Mouse (Mus musculus) neural tube, embryonic 13.5 days (tissue): Measurements from ENCODE around the gene Gm49368. TPM values are rescaled to one million over a fixed set of nuclear protein-coding genes. Genes with fewer than 3 reads are reported as not detected.
"Not testable (repeated sequence)": the region's sequence is repeated elsewhere in the genome, so short reads cannot be mapped to it uniquely, and the experiment has no call there.

Source experiments
- ATAC-seq: fragments of 200-750 bp; cut with Nextera tagmentation; 2 replicates; pipeline ENCODE4 v1.8.0; 2017; ENCODE audit warnings: low read depth, mild to moderate bottlenecking, moderate TSS enrichment, moderate library complexity
- H3K27ac ChIP-seq: fragments of 300-500 bp; sonication (generic); replicated peaks from 2 replicates; pipeline ENCODE4 v1.5.1; 2015; ENCODE audit warnings: moderate library complexity, mild to moderate bottlenecking, inconsistent platforms
- H3K27me3 ChIP-seq: fragments of 300-500 bp; sonication (generic); 2 replicates; pipeline ENCODE4 v1.6.1; 2015; ENCODE audit warnings: mild to moderate bottlenecking, inconsistent platforms
- H3K36me3 ChIP-seq: fragments of 300-500 bp; sonication (generic); 2 replicates; pipeline ENCODE4 v1.6.1; 2015; ENCODE audit warnings: mild to moderate bottlenecking, inconsistent platforms
- H3K4me1 ChIP-seq: fragments of 300-500 bp; sonication (generic); replicated peaks from 2 replicates; pipeline ENCODE4 v1.6.1; 2015; ENCODE audit warnings: inconsistent platforms
- H3K4me2 ChIP-seq: fragments of 300-500 bp; sonication (generic); 2 replicates; pipeline ENCODE4 v1.6.1; 2015; ENCODE audit warnings: inconsistent platforms, mild to moderate bottlenecking, moderate library complexity
- H3K4me3 ChIP-seq: fragments of 300-500 bp; sonication (generic); 2 replicates; pipeline ENCODE4 v1.5.1; 2015; ENCODE audit warnings: mild to moderate bottlenecking, inconsistent platforms
- H3K9ac ChIP-seq: fragments of 300-500 bp; sonication (generic); 2 replicates; pipeline ENCODE4 v1.6.1; 2015; ENCODE audit warnings: moderate library complexity, mild to moderate bottlenecking, inconsistent platforms
- H3K9me3 ChIP-seq: fragments of 300-500 bp; sonication (generic); 2 replicates; pipeline ENCODE4 v1.6.1; 2016; ENCODE audit warnings: inconsistent platforms
- WGBS: fragments of 180-500 bp; shearing (Covaris S2); methylation state at CpG from one replicate; pipeline ENCODE4 v1.1.7; 2015; 5-methylcytosine and 5-hydroxymethylcytosine counted together
- polyA plus RNA-seq: library from polyadenylated mRNA; unstranded; fragments of >200 nt; fragmentation: Nextera tagmentation; extraction: Ambion mirVana; gene quantifications from 2 replicates; pipeline ENCODE4 v1.2.1, GENCODE M21; 2015

Gm49368 gene
- polyA plus RNA-seq, 1 experiment from 2014 or later: not detected

GRCm38 (mm10) chr7:128150970-128151369 lies 88.5 kb downstream of the Gm49368 start:
- Histone ChIP-seq H3K4me1 (no peaks in the 10 kb centered on the region), H3K9me3 (no peaks in the 10 kb centered on the region), H3K36me3 (no peaks in the 10 kb centered on the region), H3K27me3 (no peaks in the 10 kb centered on the region), H3K9ac (no peak overlapping the region), H3K4me3 (no peak overlapping the region), H3K4me2 (no peak overlapping the region), H3K27ac (no peak overlapping the region)
- no peak for ATAC-seq
- WGBS: 54% methylated on average over 8 of the region's 8 CpGs

- Histone ChIP-seq H3K27ac (no peak within 1 kb of the TSS), H3K9ac (no peak within 1 kb of the TSS), H3K4me2 (no peak within 1 kb of the TSS), H3K36me3 (no peaks in the 10 kb centered on the region), H3K4me1 (no peaks in the 10 kb centered on the region), H3K27me3 (no peaks in the 10 kb centered on the region), H3K9me3 (no peaks in the 10 kb centered on the region), H3K4me3 (no peak within 1 kb of the TSS)
- no peak for ATAC-seq
- 94% methylated on average over 21 of the region's 21 CpGs for WGBS
Measured at GRCm38 (mm10) chr7:128154076-128154475, 91.6 kb downstream of the Gm49368 start, which contains the start of gene Itgad. Gene Itgad (plus strand): TSS chr7:128154376.

- no peaks in the 10 kb centered on the region for H3K36me3 ChIP-seq
- 76% methylated on average over 10 of the region's 10 CpGs for WGBS
- H3K27ac ChIP-seq: no peak overlapping the region
- ATAC-seq: no peak
- H3K4me1 ChIP-seq: no peaks in the 10 kb centered on the region
- H3K9ac ChIP-seq: no peak overlapping the region
- no peaks in the 10 kb centered on the region for H3K9me3 ChIP-seq
- no peak overlapping the region for H3K4me3 ChIP-seq
- no peaks in the 10 kb centered on the region for H3K27me3 ChIP-seq
- H3K4me2 ChIP-seq: no peak overlapping the region
Measured at GRCm38 (mm10) chr7:128154924-128155323, 92.4 kb downstream of the Gm49368 start.

GRCm38 (mm10) chr7:128158688-128159354 lies 96.3 kb downstream of the Gm49368 start:
- H3K27ac ChIP-seq, H3K36me3 ChIP-seq, H3K27me3 ChIP-seq, H3K9ac ChIP-seq, H3K4me3 ChIP-seq, H3K4me2 ChIP-seq, H3K9me3 ChIP-seq, H3K4me1 ChIP-seq, ATAC-seq: not testable (repeated sequence)
- WGBS: 76% methylated on average over 8 of the region's 8 CpGs

- H3K4me2 ChIP-seq: no peak overlapping the region
- no peaks in the 10 kb centered on the region for H3K9me3 ChIP-seq
- no peaks in the 10 kb centered on the region for H3K36me3 ChIP-seq
- H3K4me1 ChIP-seq: no peaks in the 10 kb centered on the region
- H3K27ac ChIP-seq: no peak overlapping the region
- no peaks in the 10 kb centered on the region for H3K27me3 ChIP-seq
- no peak overlapping the region for H3K9ac ChIP-seq
- H3K4me3 ChIP-seq: no peak overlapping the region
- ATAC-seq: no peak
- WGBS: 96% methylated on average over 4 of the region's 4 CpGs
Measured at GRCm38 (mm10) chr7:128164001-128164400, 101.5 kb downstream of the Gm49368 start.

- 93% methylated on average over 7 of the region's 7 CpGs for WGBS
- H3K9ac ChIP-seq: no peak overlapping the region
- no peak for ATAC-seq
Measured at GRCm38 (mm10) chr7:128166391-128166790, 103.9 kb downstream of the Gm49368 start.

GRCm38 (mm10) chr7:128169996-128170395 lies 107.5 kb downstream of the Gm49368 start:
- Histone ChIP-seq H3K27ac (no peak overlapping the region), H3K4me2 (no peak overlapping the region), H3K4me1 (no peaks in the 10 kb centered on the region), H3K4me3 (no peak overlapping the region), H3K27me3 (no peaks in the 10 kb centered on the region), H3K9ac (no peak overlapping the region), H3K36me3 (no peaks in the 10 kb centered on the region), H3K9me3 (no peaks in the 10 kb centered on the region)
- no peak for ATAC-seq
- WGBS: 76% methylated on average over 3 of the region's 3 CpGs

More at GRCm38 (mm10) chr7:128166391-128166790, 103.9 kb downstream of the Gm49368 start:
- H3K27me3 ChIP-seq: no peaks in the 10 kb centered on the region
- no peaks in the 10 kb centered on the region for H3K9me3 ChIP-seq
- H3K4me3 ChIP-seq: no peak overlapping the region
- H3K4me2 ChIP-seq: no peak overlapping the region
- no peaks in the 10 kb centered on the region for H3K36me3 ChIP-seq
- no peak overlapping the region for H3K27ac ChIP-seq
- no peaks in the 10 kb centered on the region for H3K4me1 ChIP-seq

Other genes starting within 250 kb of the Gm49368 start
- 18.9 and 25.4 TPM in 2 replicates for gene Stx4a, start 238.4 kb upstream of the Gm49368 start, polyA plus RNA-seq
- gene Stx1b, start 238.1 kb upstream of the Gm49368 start, polyA plus RNA-seq: 38.4 and 39.8 TPM in 2 replicates
- gene Zfp646, start 186.5 kb upstream of the Gm49368 start, polyA plus RNA-seq: 10.2 and 12.0 TPM in 2 replicates
- gene Zfp668, start 185.9 kb upstream of the Gm49368 start, polyA plus RNA-seq: 32.5 and 35.1 TPM in 2 replicates
- gene Prss53, start 171.7 kb upstream of the Gm49368 start, polyA plus RNA-seq: 0.70 and 0.87 TPM in 2 replicates
- gene Gm21974, start 167.2 kb upstream of the Gm49368 start, polyA plus RNA-seq: not detected in 2 replicates
- 73.8 and 77.6 TPM in 2 replicates for gene Vkorc1, start 167.1 kb upstream of the Gm49368 start, polyA plus RNA-seq
- 55.3 and 64.4 TPM in 2 replicates for gene Bckdk, start 158.6 kb upstream of the Gm49368 start, polyA plus RNA-seq
- gene Kat8, start 150.2 kb upstream of the Gm49368 start, polyA plus RNA-seq: 47.1 and 55.8 TPM in 2 replicates
- gene Prss8, start 132.6 kb upstream of the Gm49368 start, polyA plus RNA-seq: 0.18 and 0.58 TPM in 2 replicates
- gene Prss36, start 116.0 kb upstream of the Gm49368 start, polyA plus RNA-seq: 13.7 and 14.8 TPM in 2 replicates
- 376 and 434 TPM in 2 replicates for gene Fus, start 95.2 kb upstream of the Gm49368 start, polyA plus RNA-seq
- gene Pycard, start 68.8 kb upstream of the Gm49368 start, polyA plus RNA-seq: 7.0 and 7.4 TPM in 2 replicates
- 0.33 TPM in 1 of 2 replicates, not detected in the other for gene Trim72, start 58.7 kb upstream of the Gm49368 start, polyA plus RNA-seq
- gene Itgam, start within 50 bp of the Gm49368 start, polyA plus RNA-seq: 0.98 and 1.0 TPM in 2 replicates
- 0.11 TPM in 1 of 2 replicates, not detected in the other for gene Itgax, start 66.9 kb downstream of the Gm49368 start, polyA plus RNA-seq
- not detected in 2 replicates for gene Itgad, start 91.7 kb downstream of the Gm49368 start, polyA plus RNA-seq
- gene Cox6a2, start 143.7 kb downstream of the Gm49368 start, polyA plus RNA-seq: 2.1 and 3.8 TPM in 2 replicates
- gene Armc5, start 174.7 kb downstream of the Gm49368 start, polyA plus RNA-seq: 12.7 and 14.6 TPM in 2 replicates
- gene 9130023H24Rik, start 175.3 kb downstream of the Gm49368 start, polyA plus RNA-seq: 9.4 and 9.8 TPM in 2 replicates
- 33.4 and 37.0 TPM in 2 replicates for gene Tgfb1i1, start 184.1 kb downstream of the Gm49368 start, polyA plus RNA-seq
- not detected in 2 replicates for gene Slc5a2, start 203.0 kb downstream of the Gm49368 start, polyA plus RNA-seq
- gene BC017158, start 235.5 kb downstream of the Gm49368 start, polyA plus RNA-seq: 19.1 and 19.7 TPM in 2 replicates